Mouse (Mus musculus): Measurements from ENCODE around the gene Tbx10. TPM values are rescaled to one million over a fixed set of nuclear protein-coding genes. Genes with fewer than 3 reads are reported as not detected.
"Not testable (repeated sequence)": the region's sequence is repeated elsewhere in the genome, so short reads cannot be mapped to it uniquely, and the experiment has no call there.

Tbx10 gene
- polyA plus RNA-seq, 1 experiment: not detected

DNA sequence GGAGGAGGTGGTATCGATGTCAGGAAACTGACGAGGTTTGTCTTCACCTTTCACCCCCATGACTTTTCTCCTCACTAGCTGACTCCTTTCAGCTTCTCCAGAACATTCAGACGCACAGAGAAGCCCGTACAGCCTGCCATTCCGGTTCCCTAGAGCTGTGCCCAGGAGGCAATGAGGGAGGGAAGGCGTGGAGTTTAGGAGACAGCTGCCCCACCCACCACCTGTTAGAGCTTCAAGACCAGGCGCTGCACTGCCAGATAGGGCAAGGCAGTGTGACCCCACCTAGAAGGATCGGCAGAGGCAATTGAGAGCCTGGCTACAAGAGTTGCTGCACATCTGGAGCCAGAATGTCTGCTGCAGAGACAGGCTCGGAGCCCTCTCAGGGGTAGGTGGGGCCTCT lies 20.3 kb upstream of the Tbx10 start, which contains the start of gene Aldh3b2:
Aldh3b2 (plus strand) TSS at position 100 of the 400 bp plus-strand sequence.
- no peak within 1 kb of the TSS for H3K4me3 ChIP-seq (ENCODE audit: insufficient read depth, low read length)
- TF ChIP-seq CTCF (IDR thresholded peaks at IDR 0.05; ENCODE audit: borderline replicate concordance, insufficient read depth, low read length): no peak

GRCm38 (mm10) chr19:3974608-3975007 lies 17.9 kb upstream of the Tbx10 start:
- not testable (repeated sequence) for H3K27ac ChIP-seq (ENCODE audit: insufficient read depth, low read length); H3K4me3 ChIP-seq (ENCODE audit: insufficient read depth, low read length); H3K4me1 ChIP-seq (ENCODE audit: control insufficient read depth, insufficient read depth, low read length)

More for the DNA sequence above, 20.3 kb upstream of the Tbx10 start, which contains the start of gene Aldh3b2:
- Histone ChIP-seq H3K27ac (ENCODE audit: insufficient read depth, low read length) (no peak within 1 kb of the TSS), H3K4me1 (ENCODE audit: control insufficient read depth, insufficient read depth, low read length) (no peaks in the 10 kb centered on the region)

- H3K4me1 ChIP-seq (ENCODE audit: control insufficient read depth, insufficient read depth, low read length): no peaks in the 10 kb centered on the region
- H3K27ac ChIP-seq (ENCODE audit: insufficient read depth, low read length): no peak overlapping the region
- no peak for TF ChIP-seq POLR2A (IDR thresholded peaks at IDR 0.05; ENCODE audit: low read depth, low read length)
- TF ChIP-seq CTCF (IDR thresholded peaks at IDR 0.05; ENCODE audit: borderline replicate concordance, insufficient read depth, low read length): no peak
- no peak overlapping the region for H3K4me3 ChIP-seq (ENCODE audit: insufficient read depth, low read length)
Measured at GRCm38 (mm10) chr19:3975866-3976265, 16.7 kb upstream of the Tbx10 start.

GRCm38 (mm10) chr19:3980309-3980708 lies 12.2 kb upstream of the Tbx10 start:
- H3K27ac ChIP-seq (ENCODE audit: insufficient read depth, low read length): no peak overlapping the region
- H3K4me3 ChIP-seq (ENCODE audit: insufficient read depth, low read length): no peak overlapping the region
- H3K4me1 ChIP-seq (ENCODE audit: control insufficient read depth, insufficient read depth, low read length): no peaks in the 10 kb centered on the region
- TF ChIP-seq POLR2A (IDR thresholded peaks at IDR 0.05; ENCODE audit: low read depth, low read length) (no peak), CTCF (IDR thresholded peaks at IDR 0.05; ENCODE audit: borderline replicate concordance, insufficient read depth, low read length) (no peak; the same call in 1 of the 2 replicates)

GRCm38 (mm10) chr19:3980917-3981316 lies 11.6 kb upstream of the Tbx10 start:
- Histone ChIP-seq H3K4me1 (ENCODE audit: control insufficient read depth, insufficient read depth, low read length) (no peaks in the 10 kb centered on the region), H3K27ac (ENCODE audit: insufficient read depth, low read length) (no peak overlapping the region), H3K4me3 (ENCODE audit: insufficient read depth, low read length) (no peak overlapping the region)
- no peak for TF ChIP-seq POLR2A (IDR thresholded peaks at IDR 0.05; ENCODE audit: low read depth, low read length)
- TF ChIP-seq CTCF (IDR thresholded peaks at IDR 0.05; ENCODE audit: borderline replicate concordance, insufficient read depth, low read length): no peak

- Histone ChIP-seq H3K27ac (ENCODE audit: insufficient read depth, low read length) (no peak overlapping the region), H3K4me1 (ENCODE audit: control insufficient read depth, insufficient read depth, low read length) (peaks cover 5% of the 10 kb centered on the region; the same call in 1 of the 2 replicates), H3K4me3 (ENCODE audit: insufficient read depth, low read length) (no peak overlapping the region)
- TF ChIP-seq CTCF (IDR thresholded peaks at IDR 0.05; ENCODE audit: borderline replicate concordance, insufficient read depth, low read length) (no peak), POLR2A (IDR thresholded peaks at IDR 0.05; ENCODE audit: low read depth, low read length) (no peak)
Measured at GRCm38 (mm10) chr19:3983527-3984200, 8.9 kb upstream of the Tbx10 start.

- TF ChIP-seq POLR2A (IDR thresholded peaks at IDR 0.05; ENCODE audit: low read depth, low read length): no peak
- no peak for TF ChIP-seq CTCF (IDR thresholded peaks at IDR 0.05; ENCODE audit: borderline replicate concordance, insufficient read depth, low read length)
- peaks cover 5% of the 10 kb centered on the region; the same call in 1 of the 2 replicates for H3K4me1 ChIP-seq (ENCODE audit: control insufficient read depth, insufficient read depth, low read length)
- no peak overlapping the region for H3K4me3 ChIP-seq (ENCODE audit: insufficient read depth, low read length)
- no peak overlapping the region for H3K27ac ChIP-seq (ENCODE audit: insufficient read depth, low read length)
Measured at GRCm38 (mm10) chr19:3985261-3985681, 7.3 kb upstream of the Tbx10 start.

DNA sequence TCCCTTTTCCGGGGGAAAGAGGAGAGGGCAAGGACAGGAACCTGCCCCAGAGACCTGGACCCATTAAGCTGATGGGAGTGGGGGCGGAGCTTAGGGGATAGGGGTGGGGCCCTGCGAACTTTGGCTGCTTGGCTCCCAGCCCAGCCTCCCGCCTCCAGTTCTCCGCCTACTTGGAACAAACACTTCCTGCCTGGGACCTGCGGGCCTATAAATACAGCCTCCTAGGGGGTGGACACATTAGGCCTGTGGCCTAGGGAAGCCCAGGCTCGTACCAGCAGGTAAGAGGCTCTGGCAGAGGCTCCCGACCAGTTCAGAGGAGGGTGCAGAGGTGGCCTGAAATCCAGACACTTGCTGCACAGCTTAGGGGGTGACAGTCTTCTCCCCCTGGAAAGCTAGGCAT lies 6.2 kb upstream of the Tbx10 start, which contains the start of gene Acy3:
Acy3 (plus strand) TSS at position 237 of the 400 bp plus-strand sequence.
- TF ChIP-seq POLR2A (IDR thresholded peaks at IDR 0.05; ENCODE audit: low read depth, low read length) (peak; percentile 75), CTCF (IDR thresholded peaks at IDR 0.05; ENCODE audit: borderline replicate concordance, insufficient read depth, low read length) (no peak)
- Histone ChIP-seq H3K27ac (ENCODE audit: insufficient read depth, low read length) (no peak within 1 kb of the TSS), H3K4me3 (ENCODE audit: insufficient read depth, low read length) (no peak within 1 kb of the TSS), H3K4me1 (ENCODE audit: control insufficient read depth, insufficient read depth, low read length) (peaks cover 5% of the 10 kb centered on the region; the same call in 1 of the 2 replicates)

DNA sequence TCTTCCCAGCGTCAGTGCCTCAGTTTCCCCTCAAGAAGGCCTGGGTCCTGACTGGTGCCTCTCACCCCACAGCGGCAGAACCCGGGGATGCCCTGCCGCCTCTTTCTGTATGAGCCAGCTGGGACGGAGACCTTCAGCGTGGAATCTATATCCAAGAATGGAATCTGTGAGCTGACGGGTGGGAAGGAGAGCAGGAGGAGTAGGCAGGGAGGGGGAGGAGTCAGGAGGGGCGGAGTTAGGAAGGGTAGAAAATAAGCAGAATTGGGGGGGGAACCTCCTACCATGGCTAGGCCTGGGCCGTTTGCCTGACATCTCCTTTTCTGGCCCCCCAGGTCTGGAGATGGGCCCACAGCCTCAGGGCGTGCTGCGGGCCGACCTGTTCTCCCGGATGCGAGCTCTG lies 4.5 kb upstream of the Tbx10 start:
- no peak overlapping the region for H3K27ac ChIP-seq (ENCODE audit: insufficient read depth, low read length)

GRCm38 (mm10) chr19:3988750-3989149 lies 3.8 kb upstream of the Tbx10 start:
- TF ChIP-seq CTCF (IDR thresholded peaks at IDR 0.05; ENCODE audit: borderline replicate concordance, insufficient read depth, low read length) (no peak), POLR2A (IDR thresholded peaks at IDR 0.05; ENCODE audit: low read depth, low read length) (no peak)
- Histone ChIP-seq H3K4me1 (ENCODE audit: control insufficient read depth, insufficient read depth, low read length) (peaks cover 5% of the 10 kb centered on the region; the same call in 1 of the 2 replicates), H3K27ac (ENCODE audit: insufficient read depth, low read length) (no peak overlapping the region), H3K4me3 (ENCODE audit: insufficient read depth, low read length) (no peak overlapping the region)

More for the DNA sequence above, 4.5 kb upstream of the Tbx10 start:
- peaks cover 5% of the 10 kb centered on the region; the same call in 1 of the 2 replicates for H3K4me1 ChIP-seq (ENCODE audit: control insufficient read depth, insufficient read depth, low read length)
- TF ChIP-seq POLR2A (IDR thresholded peaks at IDR 0.05; ENCODE audit: low read depth, low read length) (no peak), CTCF (IDR thresholded peaks at IDR 0.05; ENCODE audit: borderline replicate concordance, insufficient read depth, low read length) (no peak)
- H3K4me3 ChIP-seq (ENCODE audit: insufficient read depth, low read length): no peak overlapping the region
